Mouse (Mus musculus) gastrocnemius, postnatal 14 days (tissue): ENCODE data around the gene Zfp809. TPM values are rescaled to one million over a fixed set of nuclear protein-coding genes. Genes with fewer than 3 reads are reported as not detected.

ENCODE experiments used
- DNase-seq: peaks from one replicate; pipeline ENCODE4 v3.0.0; 2021; ENCODE audit warnings: mixed read lengths
- intact Hi-C: fragments of 180-260 bp; cut with DNase I; formaldehyde crosslinking; loops from one replicate; pipeline ENCODE4 v1.15.1; 2025; ENCODE audit warnings: low total_unique reads
- total RNA-seq, 2 experiments: library from RNA; stranded (reverse); gene quantifications; 2 replicates each; pipeline ENCODE4 v1.2.3; 2021

Zfp809 gene
- total RNA-seq, 2 experiments from 2014 or later, result 7.8 TPM

DNA sequence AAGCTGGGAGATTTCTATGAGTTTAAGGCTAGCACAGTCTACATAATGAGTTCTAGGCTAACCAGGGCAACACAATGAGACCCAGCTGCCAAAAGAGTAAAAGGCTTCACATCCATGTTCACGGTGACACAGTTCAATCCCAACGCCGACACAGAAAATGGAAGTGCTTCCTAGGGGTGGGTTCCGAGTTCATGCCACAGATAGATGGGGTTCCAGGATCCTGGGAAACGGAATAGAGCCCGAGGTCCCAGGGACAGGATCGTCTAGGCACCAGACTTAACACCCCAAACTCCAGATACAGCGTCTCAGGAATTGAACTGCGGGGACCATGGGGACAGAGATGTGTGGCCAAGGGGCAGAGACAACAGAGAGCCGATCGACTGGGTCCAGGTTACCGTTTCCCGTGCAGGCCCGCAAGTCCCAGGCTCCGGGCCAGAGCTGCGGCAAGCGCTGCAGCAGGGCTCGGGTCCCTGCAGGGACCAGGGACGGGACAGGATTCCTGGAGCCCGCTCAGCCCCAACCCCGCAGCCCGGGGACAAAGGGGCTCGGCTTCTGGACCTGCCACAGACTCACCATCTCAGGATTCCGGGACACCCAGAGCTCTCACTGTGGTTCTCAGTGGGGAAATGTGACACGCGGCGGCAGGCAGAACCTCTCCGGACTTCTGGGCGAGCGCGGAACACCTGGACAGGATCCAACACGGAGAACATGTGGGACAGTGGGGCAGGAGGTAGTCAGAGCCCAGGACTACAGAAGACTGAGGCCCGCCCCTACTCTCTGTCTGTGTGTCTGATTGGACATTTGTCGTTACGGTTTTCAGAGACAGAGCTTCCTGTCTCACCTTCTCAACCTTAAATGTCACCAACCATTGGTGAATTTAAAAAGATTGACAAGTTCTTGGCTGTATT, 33.9 kb downstream of the Zfp809 start, which contains the start of gene Zfp599:
Gene Zfp599 (minus strand): TSS at position 712 of the 908 bp plus-strand sequence.
- peak; percentile 35 for DNase-seq
- intact Hi-C loops, result no loop called here

DNA sequence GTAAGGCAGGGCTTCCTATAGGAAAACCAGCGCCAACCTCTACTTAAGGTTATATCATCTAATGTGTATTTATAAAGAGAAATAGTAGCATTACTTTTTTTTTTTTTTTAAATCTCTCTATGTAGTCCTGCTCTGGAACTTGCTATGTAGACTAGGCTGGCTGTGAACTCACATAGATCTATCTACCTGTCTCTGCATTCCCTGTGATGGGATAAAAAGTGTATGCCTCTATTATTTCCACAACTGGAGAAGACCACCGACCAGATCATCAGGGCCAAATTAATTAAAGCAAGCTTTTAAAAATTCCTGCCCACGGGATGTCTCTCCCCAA, 34.5 kb downstream of the Zfp809 start:
- DNase-seq, result no peak
- intact Hi-C loops, result no loop called here

DNA sequence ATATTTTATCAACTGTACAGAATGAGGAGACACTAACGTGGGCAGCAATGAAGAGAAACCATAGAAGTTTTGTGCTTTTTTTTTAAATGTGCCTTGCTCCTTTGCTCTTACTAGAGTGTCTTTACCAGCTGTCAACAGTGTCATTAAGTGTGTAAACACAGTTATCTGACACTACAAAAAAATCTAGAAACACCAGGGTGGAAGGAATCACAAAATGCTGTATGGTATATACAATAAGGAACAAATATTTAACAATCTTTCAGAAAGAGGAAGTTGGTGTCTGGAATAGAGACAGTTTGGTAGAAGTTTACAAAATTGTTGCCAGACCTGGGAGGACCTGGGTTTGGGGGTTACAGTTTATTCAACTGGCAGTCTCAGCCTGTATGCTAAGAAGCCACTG, 36.1 kb downstream of the Zfp809 start:
- no peak for DNase-seq
- intact Hi-C loops, result no loop called here

GRCm38 (mm10) chr9:22262611-22263010, 37.1 kb downstream of the Zfp809 start:
- intact Hi-C loops, result no loop called here
- DNase-seq, result no peak

DNA sequence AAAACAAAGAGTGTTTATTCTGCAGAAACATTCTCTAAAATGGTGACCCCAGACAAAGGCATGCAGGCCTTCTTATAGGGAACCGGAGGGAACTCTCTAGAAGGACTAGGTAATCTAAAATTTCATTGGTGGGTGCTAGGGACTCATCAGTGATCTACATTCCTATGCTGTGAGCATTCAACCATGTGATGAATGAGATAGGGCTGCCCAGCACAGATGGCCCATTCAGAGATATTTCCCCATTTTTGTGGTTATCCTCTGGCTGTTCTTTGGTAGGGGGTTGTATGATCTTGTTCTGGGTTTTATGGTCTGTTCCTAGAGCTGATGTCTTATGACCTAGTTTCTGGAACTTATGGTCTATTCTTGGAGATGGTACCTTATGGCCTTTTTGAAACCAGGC, 43.4 kb downstream of the Zfp809 start:
- intact Hi-C loops, result no loop called here
- DNase-seq, result no peak

DNA sequence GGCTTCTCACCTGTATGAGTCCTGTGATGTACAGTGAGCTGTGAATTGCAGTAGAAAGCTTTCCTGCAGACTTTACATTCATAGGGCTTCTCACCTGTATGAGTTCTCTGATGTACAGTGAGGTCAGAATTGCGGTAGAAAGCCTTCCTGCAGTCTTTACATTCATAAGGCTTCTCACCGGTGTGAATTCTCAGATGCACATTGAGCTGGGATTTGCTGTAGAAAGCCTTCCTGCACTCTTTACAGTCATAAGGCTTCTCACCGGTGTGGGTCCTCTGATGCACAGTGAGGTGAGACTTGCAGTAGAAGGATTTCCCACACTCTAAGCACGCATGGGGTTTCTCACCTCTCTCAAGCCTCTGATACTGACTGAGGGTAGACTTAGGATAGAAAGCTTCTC, 53.2 kb downstream of the Zfp809 start:
- intact Hi-C loops, result no loop called here
- no peak for DNase-seq

Other genes starting within 250 kb of the Zfp809 start
- under 1 TPM; 0.18 to 0.21 TPM for gene Rgl3, start 236.3 kb upstream of the Zfp809 start, total RNA-seq
- not detected for gene Ccdc151, start 223.1 kb upstream of the Zfp809 start, total RNA-seq
- 10 to 100 TPM; 28.6 to 29.8 TPM for gene Prkcsh, start 222.9 kb upstream of the Zfp809 start, total RNA-seq
- gene Elavl3, start 173.7 kb upstream of the Zfp809 start, total RNA-seq, result under 1 TPM; 0.14 to 0.73 TPM
- gene Gm49318, start 154.5 kb upstream of the Zfp809 start, total RNA-seq, result not detected
- 1 to 10 TPM; 2.6 to 3.2 TPM for gene Zfp653, start 154.3 kb upstream of the Zfp809 start, total RNA-seq
- 10 to 100 TPM; 68.5 to 72.2 TPM for gene Ecsit, start 140.3 kb upstream of the Zfp809 start, total RNA-seq
- gene Cnn1, start 126.5 kb upstream of the Zfp809 start, total RNA-seq, result 1 to 10 TPM; 1.7 to 7.9 TPM
- 10 to 100 TPM; 30.1 to 32.7 TPM for gene Elof1, start 108.5 kb upstream of the Zfp809 start, total RNA-seq
- 1 to 10 TPM in 1 of 2 experiments, under 1 TPM in 1; 0.55 to 1.1 TPM for gene Acp5, start 90.0 kb upstream of the Zfp809 start, total RNA-seq
- gene Pigyl, start 68.9 kb upstream of the Zfp809 start, total RNA-seq, result 10 to 100 TPM; 29.3 to 30.3 TPM
- not detected for gene Zfp872, start 37.6 kb upstream of the Zfp809 start, total RNA-seq
- under 1 TPM in 1 of 2 experiments, not detected in 1; 0.08 TPM for gene Zfp599, start 34.2 kb downstream of the Zfp809 start, total RNA-seq
- 1 to 10 TPM; 1.4 to 1.6 TPM for gene Zfp810, start 81.9 kb downstream of the Zfp809 start, total RNA-seq
- 1 to 10 TPM; 4.9 to 5.1 TPM for gene Anln, start 163.5 kb downstream of the Zfp809 start, total RNA-seq
- gene 9530077C05Rik, start 185.8 kb downstream of the Zfp809 start, total RNA-seq, result under 1 TPM; 0.33 to 0.39 TPM
- not detected for gene Gm17545, start 228.6 kb downstream of the Zfp809 start, total RNA-seq
- gene Rp9, start 244.0 kb downstream of the Zfp809 start, total RNA-seq, result 10 to 100 TPM; 19.5 to 23.6 TPM